Mouse (Mus musculus): ENCODE measurements at regions not wholly inside any gene's neighbourhood (a gene's known extent, or its start where the extent isn't known, plus 50 kb on each side); places are given as distances from the start of the nearest gene placed in this dataset.
A peak's percentile ranks its signal among the peaks of the same experiment; 100 is the strongest.

DNA sequence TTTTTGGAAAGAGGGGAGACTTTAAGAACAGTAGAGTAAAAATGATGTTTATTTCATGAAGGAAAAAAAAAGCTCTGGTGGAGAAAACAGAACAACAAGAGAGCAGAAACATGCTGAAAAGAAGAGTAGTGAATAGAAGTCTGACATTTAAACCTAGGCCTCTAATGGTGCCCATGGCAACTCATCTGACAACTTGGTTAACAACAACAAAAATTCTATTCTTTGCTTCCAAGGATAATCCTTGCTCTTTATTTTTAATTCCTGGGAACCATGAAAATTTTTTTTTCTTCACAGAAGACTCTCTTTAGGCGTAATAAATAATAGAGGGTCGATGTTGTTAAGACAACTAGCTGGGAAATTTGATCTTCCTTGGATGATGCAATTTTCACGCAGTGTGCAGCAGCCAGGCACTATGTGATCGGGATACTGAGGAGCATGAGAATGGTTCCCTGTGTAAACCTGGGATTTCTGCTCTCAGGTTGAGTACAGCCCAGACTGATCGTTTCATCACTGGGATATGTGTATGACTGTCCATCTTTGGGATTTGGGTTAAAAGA lies 120.4 kb upstream of the Ndst3 start:
- ATAC-seq (ENCODE audit: low FRiP score): peak; percentile 67
- H3K27ac ChIP-seq: 0 out of 2 replicates have a peak overlapping the region, but pooled peaks have one; percentile 25
- peaks cover 12% of the 10 kb centered on the region for H3K4me1 ChIP-seq
- no peaks in the 10 kb centered on the region for H3K27me3 ChIP-seq
- no peak overlapping the region for H3K9ac ChIP-seq
- no peaks in the 10 kb centered on the region for H3K36me3 ChIP-seq (replicated peaks)
- 36% methylated on average over 5 of the region's 5 CpGs for WGBS
- H3K4me2 ChIP-seq: no peak overlapping the region
- H3K4me3 ChIP-seq (replicated peaks): no peak overlapping the region
- no peaks in the 10 kb centered on the region for H3K9me3 ChIP-seq

DNA sequence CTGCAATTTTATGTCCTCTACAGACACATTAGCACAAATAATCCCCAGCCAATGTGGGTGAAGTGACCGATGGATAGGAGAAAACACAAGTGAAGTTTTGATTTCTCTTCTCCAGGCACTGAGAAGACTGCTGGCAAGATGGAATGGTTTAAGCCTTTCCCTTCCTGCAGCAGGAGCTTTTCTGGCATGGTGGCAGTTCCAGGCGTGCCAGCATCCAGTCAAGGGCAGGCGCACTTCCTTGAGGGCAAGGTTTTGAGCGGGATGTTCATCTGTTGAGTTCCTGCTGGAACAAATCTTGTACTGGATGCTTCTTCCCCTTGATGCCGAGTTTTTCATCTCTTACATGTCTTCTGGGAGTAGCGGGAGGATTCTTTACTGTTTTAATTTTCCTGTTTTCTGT lies 138.1 kb upstream of the Ndst3 start:
- no peak for ATAC-seq (ENCODE audit: low FRiP score)
- Histone ChIP-seq H3K36me3 (replicated peaks) (no peaks in the 10 kb centered on the region), H3K4me2 (no peak overlapping the region), H3K27me3 (no peaks in the 10 kb centered on the region), H3K4me1 (no peaks in the 10 kb centered on the region), H3K9ac (no peak overlapping the region), H3K9me3 (no peaks in the 10 kb centered on the region), H3K4me3 (replicated peaks) (no peak overlapping the region), H3K27ac (no peak overlapping the region)
- 85% methylated on average over 6 of the region's 6 CpGs for WGBS

DNA sequence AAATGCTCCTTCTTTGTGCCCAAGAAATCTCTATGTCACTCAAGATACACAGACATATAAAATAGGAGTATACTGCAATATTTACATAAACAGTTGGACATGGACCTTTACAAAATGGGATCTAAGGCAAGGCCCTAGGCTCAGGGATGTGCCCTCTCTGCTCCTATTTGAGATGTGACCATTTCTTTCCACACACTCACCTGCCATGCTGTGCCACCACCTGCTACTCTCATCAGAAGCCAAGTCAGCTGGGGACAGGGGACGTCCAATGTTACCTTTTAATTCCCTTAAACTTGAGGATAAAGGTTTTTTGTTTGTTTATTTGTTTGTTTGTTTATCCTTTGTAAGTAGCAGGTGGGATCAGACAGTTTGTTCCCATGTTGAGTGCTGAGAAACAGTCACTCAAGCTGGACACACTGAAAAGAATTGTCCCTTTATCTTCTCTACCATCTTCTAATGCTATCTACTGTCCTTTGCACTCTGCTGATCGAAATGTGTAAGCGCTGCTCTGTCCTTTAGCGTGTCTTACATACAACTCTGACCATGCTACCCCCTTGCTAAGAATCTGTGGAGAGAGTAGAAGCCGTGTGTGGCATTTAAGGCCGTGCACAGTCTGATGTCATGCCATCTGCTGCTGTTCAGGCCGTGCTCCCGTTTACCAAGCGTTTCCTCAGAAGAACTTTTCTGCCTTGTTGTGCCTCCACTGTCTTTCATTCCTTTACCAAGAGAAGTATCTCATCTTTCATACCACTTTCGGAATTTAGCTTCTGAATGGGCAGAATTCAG lies 147.9 kb upstream of the Ndst3 start:
- no peaks in the 10 kb centered on the region for H3K9me3 ChIP-seq
- no peaks in the 10 kb centered on the region for H3K36me3 ChIP-seq (replicated peaks)
- H3K27me3 ChIP-seq: no peaks in the 10 kb centered on the region
- no peaks in the 10 kb centered on the region for H3K4me1 ChIP-seq
- no peak overlapping the region for H3K4me2 ChIP-seq
- ATAC-seq (ENCODE audit: low FRiP score): no peak
- WGBS: 87% methylated on average over 10 of the region's 10 CpGs
- no peak overlapping the region for H3K4me3 ChIP-seq (replicated peaks)
- no peak overlapping the region for H3K27ac ChIP-seq
- no peak overlapping the region for H3K9ac ChIP-seq

DNA sequence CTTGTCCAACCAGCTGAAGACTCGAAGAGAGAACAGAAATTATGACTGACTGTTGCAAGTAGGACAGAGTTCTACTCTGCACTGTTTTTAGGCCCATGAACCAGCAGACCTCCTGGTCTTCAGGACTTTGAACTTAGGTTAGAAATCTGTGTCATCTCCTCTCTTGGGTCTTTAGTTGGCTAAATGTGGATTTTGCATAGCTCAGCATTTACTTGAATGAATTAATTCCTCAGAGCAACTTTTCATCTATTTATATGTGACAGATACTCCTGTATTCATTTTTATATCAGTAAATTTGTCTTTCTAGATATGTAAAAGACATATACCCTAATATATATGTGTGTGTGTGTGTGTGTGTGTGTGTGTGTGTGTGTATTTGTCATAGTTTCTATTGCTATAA lies 155.9 kb upstream of the Ndst3 start:
- no peak overlapping the region for H3K4me2 ChIP-seq
- no peak for ATAC-seq (ENCODE audit: low FRiP score)
- 86% methylated on average over 1 of the region's 1 CpGs for WGBS
- H3K4me3 ChIP-seq (replicated peaks): no peak overlapping the region
- no peaks in the 10 kb centered on the region for H3K9me3 ChIP-seq
- no peaks in the 10 kb centered on the region for H3K4me1 ChIP-seq
- no peak overlapping the region for H3K9ac ChIP-seq
- H3K36me3 ChIP-seq (replicated peaks): no peaks in the 10 kb centered on the region
- H3K27me3 ChIP-seq: no peaks in the 10 kb centered on the region
- H3K27ac ChIP-seq: no peak overlapping the region

DNA sequence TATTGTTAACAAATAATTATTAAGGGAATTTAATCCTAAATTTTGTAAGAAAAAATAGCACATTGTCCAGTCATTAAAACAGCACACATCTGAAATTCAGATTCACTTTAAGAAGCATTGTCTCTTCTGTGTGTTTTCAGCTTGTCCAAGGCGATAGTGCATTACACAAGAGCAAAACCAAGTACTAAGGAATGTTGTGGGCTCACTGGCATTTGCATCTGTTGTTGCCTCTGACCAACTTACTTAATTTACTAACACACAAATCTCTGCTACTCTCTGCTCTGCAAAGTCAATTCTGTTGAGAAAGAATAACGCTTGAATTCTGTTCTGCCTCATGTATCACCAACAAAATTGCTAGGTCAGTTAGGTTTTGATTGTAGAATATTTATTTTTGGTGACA lies 158.0 kb upstream of the Ndst3 start:
- WGBS: 81% methylated on average over 2 of the region's 2 CpGs
- H3K4me2 ChIP-seq: no peak overlapping the region

DNA sequence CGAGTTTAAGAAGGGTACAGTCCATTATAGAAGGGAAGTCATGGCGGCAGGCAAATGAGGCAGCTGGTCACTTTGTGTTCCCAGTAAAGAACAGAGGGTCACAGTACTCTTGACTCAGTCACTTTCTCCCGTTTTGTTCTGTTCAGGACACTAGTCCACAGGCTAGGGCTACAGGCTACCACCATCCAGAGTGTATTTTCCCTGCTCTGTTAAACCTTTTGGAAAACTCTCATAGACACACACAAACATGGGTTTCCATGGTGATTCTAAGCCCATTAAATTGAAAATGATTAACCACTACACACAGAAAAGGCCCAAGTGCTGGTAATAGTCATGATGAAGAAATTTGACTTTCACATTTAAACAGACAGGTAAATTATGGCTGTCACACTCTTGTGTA lies 162.2 kb upstream of the Ndst3 start:
- no peak for ATAC-seq (ENCODE audit: low FRiP score)
- no peaks in the 10 kb centered on the region for H3K9me3 ChIP-seq
- WGBS: 86% methylated on average over 3 of the region's 3 CpGs
- no peak overlapping the region for H3K9ac ChIP-seq
- no peak overlapping the region for H3K4me2 ChIP-seq
- H3K36me3 ChIP-seq (replicated peaks): no peaks in the 10 kb centered on the region
- no peak overlapping the region for H3K27ac ChIP-seq
- no peaks in the 10 kb centered on the region for H3K4me1 ChIP-seq
- H3K27me3 ChIP-seq: no peaks in the 10 kb centered on the region
- no peak overlapping the region for H3K4me3 ChIP-seq (replicated peaks)

More for the DNA sequence above, 158.0 kb upstream of the Ndst3 start:
- no peaks in the 10 kb centered on the region for H3K9me3 ChIP-seq
- no peak overlapping the region for H3K9ac ChIP-seq
- no peak overlapping the region for H3K27ac ChIP-seq
- ATAC-seq (ENCODE audit: low FRiP score): no peak
- no peaks in the 10 kb centered on the region for H3K4me1 ChIP-seq
- no peak overlapping the region for H3K4me3 ChIP-seq (replicated peaks)
- H3K36me3 ChIP-seq (replicated peaks): no peaks in the 10 kb centered on the region
- H3K27me3 ChIP-seq: no peaks in the 10 kb centered on the region

DNA sequence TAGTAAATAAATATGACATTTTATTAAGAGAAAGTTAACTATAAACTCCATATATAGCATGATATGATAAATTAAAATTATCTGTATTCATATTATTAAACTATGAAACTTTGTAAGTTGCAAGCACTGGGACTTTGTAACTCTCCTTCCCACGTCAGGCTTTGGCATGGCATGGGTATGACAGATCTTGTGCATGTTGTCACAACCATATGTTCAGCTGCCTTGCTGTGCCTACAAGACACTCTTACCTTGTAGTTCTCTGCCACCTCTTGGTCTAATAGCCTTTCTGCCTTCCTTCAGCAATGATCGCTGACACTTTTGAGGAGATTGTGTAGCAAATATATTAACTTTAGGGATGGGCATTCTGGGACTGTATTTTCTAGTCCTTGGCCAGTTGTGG lies 183.1 kb upstream of the Ndst3 start:
- WGBS: 89% methylated on average over 2 of the region's 2 CpGs
- no peak for ATAC-seq (ENCODE audit: low FRiP score)
- Histone ChIP-seq H3K27me3 (no peaks in the 10 kb centered on the region), H3K9me3 (no peaks in the 10 kb centered on the region), H3K4me2 (no peak overlapping the region), H3K36me3 (replicated peaks) (no peaks in the 10 kb centered on the region), H3K4me3 (replicated peaks) (no peak overlapping the region), H3K9ac (no peak overlapping the region), H3K4me1 (no peaks in the 10 kb centered on the region), H3K27ac (no peak overlapping the region)

DNA sequence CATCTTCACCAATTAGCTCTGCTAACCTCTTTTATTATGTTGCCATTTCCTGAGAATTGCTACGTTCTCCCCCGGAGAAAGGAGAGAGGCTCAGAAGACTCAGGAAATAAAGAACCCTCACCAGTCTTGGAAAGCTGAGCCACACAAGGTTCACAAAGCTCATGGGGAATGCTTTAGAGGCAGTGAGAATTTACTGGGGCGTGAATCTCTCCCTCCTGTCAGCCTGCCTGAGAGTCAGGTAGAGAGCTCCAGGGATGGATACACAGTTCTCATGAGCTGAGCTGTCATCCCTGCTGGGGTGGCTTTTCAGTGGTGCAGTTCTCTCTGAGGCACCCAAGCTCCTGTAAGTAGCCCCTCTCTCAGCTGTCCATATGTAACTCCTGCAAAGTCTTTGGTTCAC lies 203.0 kb upstream of the Ndst3 start:
- peaks cover 6% of the 10 kb centered on the region; the same call in 1 of the 2 replicates for H3K4me1 ChIP-seq
- no peak overlapping the region for H3K27ac ChIP-seq
- no peak overlapping the region for H3K9ac ChIP-seq
- H3K9me3 ChIP-seq: no peaks in the 10 kb centered on the region
- no peak overlapping the region for H3K4me3 ChIP-seq (replicated peaks)
- no peak for ATAC-seq (ENCODE audit: low FRiP score)
- WGBS: 8% methylated on average over 3 of the region's 3 CpGs
- no peaks in the 10 kb centered on the region for H3K36me3 ChIP-seq (replicated peaks)
- H3K27me3 ChIP-seq: no peaks in the 10 kb centered on the region
- no peak overlapping the region for H3K4me2 ChIP-seq

DNA sequence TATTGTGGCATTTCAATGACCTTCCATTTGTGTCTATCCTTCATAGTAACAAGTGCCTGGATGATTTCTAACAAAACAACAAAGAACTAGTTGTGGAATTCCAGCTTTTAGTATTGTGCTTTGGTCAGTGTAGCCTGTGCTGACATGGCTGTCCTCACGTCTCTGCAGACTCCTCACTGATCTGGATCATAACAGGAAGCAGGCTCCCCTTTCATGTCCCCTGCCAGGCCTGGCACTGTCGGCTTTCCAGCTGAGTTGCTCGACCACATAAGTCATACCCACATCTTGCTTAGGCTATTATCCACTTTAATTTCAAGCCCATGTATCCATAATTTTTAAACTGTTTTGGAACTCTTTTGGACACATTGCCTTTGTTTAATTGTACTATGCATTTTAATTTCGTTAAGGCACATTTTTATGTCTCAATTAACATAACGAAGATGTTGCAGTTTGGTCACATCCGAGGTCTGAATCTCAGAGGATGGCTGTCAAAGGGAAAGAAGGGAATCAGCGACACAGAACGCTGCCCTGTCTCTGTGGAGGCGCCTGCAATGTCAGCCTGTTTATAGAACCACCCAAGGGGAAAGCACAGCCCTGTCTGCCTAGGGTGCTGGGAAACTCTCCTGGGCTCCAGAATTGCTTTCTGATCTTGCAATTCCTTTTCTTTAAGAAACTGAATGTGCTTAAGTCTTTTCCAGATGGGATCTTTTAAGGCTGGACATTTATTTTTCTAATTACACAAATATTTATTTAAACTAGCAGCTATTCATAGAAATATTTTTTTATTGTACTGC lies 215.5 kb upstream of the Ndst3 start:
- no peak for ATAC-seq (ENCODE audit: low FRiP score)
- Histone ChIP-seq H3K9ac (no peak overlapping the region), H3K9me3 (no peaks in the 10 kb centered on the region), H3K4me2 (no peak overlapping the region), H3K36me3 (replicated peaks) (no peaks in the 10 kb centered on the region), H3K27ac (no peak overlapping the region), H3K27me3 (no peaks in the 10 kb centered on the region), H3K4me1 (peaks cover 6% of the 10 kb centered on the region; the same call in 1 of the 2 replicates), H3K4me3 (replicated peaks) (no peak overlapping the region)
- WGBS: 28% methylated on average over 9 of the region's 9 CpGs

DNA sequence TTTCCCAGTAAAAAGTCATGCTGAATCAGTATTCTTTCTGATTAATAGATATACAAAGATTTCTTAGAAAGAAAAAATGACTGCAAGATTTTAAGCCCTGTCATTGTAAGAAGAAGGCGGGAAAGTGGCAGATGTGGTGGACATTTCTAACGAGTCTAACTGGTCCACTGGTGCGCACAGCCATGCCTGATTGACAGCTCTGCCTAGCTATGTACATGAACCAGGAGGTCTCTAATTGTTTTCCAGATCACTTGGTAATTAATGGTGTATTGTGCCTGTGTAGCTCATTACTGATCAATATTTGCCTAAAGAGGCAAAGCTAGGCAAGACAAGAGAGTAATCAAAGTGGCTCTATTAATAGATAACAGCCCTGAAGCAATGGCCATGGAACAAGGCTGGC lies 227.5 kb upstream of the Ndst3 start:
- Histone ChIP-seq H3K27ac (no peak overlapping the region), H3K36me3 (replicated peaks) (no peaks in the 10 kb centered on the region), H3K4me3 (replicated peaks) (no peak overlapping the region), H3K4me1 (no peaks in the 10 kb centered on the region), H3K27me3 (no peaks in the 10 kb centered on the region), H3K4me2 (no peak overlapping the region), H3K9me3 (no peaks in the 10 kb centered on the region), H3K9ac (no peak overlapping the region)
- WGBS: 46% methylated on average over 3 of the region's 3 CpGs
- peak; percentile 55; the same call in 1 of the 2 replicates for ATAC-seq (ENCODE audit: low FRiP score)

DNA sequence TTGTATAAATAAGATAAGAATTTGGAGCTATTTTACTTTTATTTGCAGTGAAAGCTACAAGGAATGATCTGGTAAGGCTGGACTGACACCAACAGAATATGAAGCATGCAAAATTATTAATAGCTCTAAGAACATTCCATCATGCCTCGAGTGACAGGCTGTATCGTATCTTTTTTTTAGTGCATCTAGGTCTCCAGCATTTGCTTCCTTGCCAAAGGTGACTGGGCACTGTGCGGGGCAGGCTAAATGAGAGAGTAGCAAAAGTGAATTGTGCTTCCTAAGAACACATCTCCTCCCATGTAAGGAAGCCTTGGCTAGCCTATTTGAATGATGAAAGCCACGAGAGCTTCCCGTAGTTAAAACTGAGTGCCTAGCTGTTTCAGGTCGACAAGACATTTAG lies 261.5 kb upstream of the Ndst3 start:
- Histone ChIP-seq H3K4me3 (replicated peaks) (no peak overlapping the region), H3K36me3 (replicated peaks) (no peaks in the 10 kb centered on the region), H3K4me1 (no peaks in the 10 kb centered on the region), H3K27ac (no peak overlapping the region), H3K4me2 (no peak overlapping the region), H3K9ac (no peak overlapping the region), H3K27me3 (no peaks in the 10 kb centered on the region), H3K9me3 (no peaks in the 10 kb centered on the region)
- ATAC-seq (ENCODE audit: low FRiP score): no peak
- WGBS: 87% methylated on average over 6 of the region's 6 CpGs

DNA sequence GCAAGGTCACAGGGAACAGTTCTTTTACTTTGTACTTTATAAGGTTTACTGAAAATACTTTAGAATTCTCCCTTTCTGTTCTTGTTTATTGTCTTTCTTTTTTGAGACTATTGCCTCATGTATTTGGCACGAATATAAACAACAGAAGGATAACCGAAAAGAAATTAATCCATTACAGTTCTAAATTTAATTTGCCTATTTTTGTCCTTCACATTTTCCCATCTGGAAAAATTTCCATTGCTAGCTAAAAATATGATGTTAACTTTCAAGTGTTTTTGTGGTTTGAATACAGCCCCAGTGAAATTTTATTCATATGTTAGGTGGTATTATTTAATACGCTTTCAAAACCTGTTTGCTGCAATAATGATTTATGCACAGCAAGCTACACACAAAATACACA lies 276.7 kb upstream of the Ndst3 start:
- no peak overlapping the region for H3K27ac ChIP-seq
- no peak overlapping the region for H3K4me3 ChIP-seq (replicated peaks)
- H3K4me1 ChIP-seq: no peaks in the 10 kb centered on the region
- H3K9ac ChIP-seq: no peak overlapping the region
- H3K27me3 ChIP-seq: no peaks in the 10 kb centered on the region
- no peak overlapping the region for H3K4me2 ChIP-seq
- no peak for ATAC-seq (ENCODE audit: low FRiP score)
- no peaks in the 10 kb centered on the region for H3K36me3 ChIP-seq (replicated peaks)
- H3K9me3 ChIP-seq: no peaks in the 10 kb centered on the region
- 97% methylated on average over 3 of the region's 3 CpGs for WGBS

All from forebrain, embryonic 12.5 days (tissue).